Mouse (Mus musculus): ENCODE data around the gene Apol9a.
"Not testable (repeated sequence)": the region's sequence is repeated elsewhere in the genome, so short reads cannot be mapped to it uniquely, and the experiment has no call there.

GRCm38 (mm10) chr15:77416655-77417333, 5.9 kb upstream of the Apol9a start:
- TF ChIP-seq CTCF (IDR thresholded peaks at IDR 0.05 in 2 of 3, conservative IDR thresholded peaks at IDR 0.05 in 1 of 3; ENCODE audit: control insufficient read depth in 1 of 3, insufficient read depth in 1 of 3, low read depth in 2 of 3, low read length in 3 of 3, poor library complexity in 1 of 3, severe bottlenecking in 1 of 3); NRF1 (IDR thresholded peaks at IDR 0.05; ENCODE audit: insufficient read depth, low read depth, low read length, poor library complexity, severe bottlenecking); USF1 (IDR thresholded peaks at IDR 0.05; ENCODE audit: low read depth, low read length); CHD2 (IDR thresholded peaks at IDR 0.05; ENCODE audit: low read length); ZC3H11A (IDR thresholded peaks at IDR 0.05; ENCODE audit: low read depth, low read length); E2F4 (IDR thresholded peaks at IDR 0.05; ENCODE audit: borderline replicate concordance, low read depth, low read length); TBP (IDR thresholded peaks at IDR 0.05; ENCODE audit: low read depth, low read length): not testable (repeated sequence)
